Mouse (Mus musculus): ENCODE results near the gene Asap2.

The Asap2 gene

DNA sequence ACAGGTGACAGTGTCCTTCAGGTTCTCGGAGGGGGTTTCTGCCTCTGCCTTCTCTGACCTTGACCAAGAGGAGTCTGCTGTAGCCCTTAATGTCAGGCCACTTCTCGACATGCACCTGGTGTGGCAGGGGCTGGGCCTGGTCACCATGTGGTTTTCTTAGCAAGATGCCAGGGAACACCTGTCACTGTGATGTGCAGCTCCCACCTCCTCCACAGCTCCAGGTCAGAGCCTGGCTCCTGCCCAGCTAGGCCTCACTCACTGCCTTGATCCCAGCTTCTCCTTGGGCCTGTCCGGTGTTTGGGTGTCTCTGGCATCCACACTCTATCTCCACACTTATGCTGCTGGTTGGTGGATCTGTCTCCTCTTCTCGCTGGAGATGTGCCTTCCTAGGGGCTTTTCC is 142.8 kb downstream of the Asap2 start:
- DNase-seq (ENCODE audit: low read depth, low spot score), result no peak

DNA sequence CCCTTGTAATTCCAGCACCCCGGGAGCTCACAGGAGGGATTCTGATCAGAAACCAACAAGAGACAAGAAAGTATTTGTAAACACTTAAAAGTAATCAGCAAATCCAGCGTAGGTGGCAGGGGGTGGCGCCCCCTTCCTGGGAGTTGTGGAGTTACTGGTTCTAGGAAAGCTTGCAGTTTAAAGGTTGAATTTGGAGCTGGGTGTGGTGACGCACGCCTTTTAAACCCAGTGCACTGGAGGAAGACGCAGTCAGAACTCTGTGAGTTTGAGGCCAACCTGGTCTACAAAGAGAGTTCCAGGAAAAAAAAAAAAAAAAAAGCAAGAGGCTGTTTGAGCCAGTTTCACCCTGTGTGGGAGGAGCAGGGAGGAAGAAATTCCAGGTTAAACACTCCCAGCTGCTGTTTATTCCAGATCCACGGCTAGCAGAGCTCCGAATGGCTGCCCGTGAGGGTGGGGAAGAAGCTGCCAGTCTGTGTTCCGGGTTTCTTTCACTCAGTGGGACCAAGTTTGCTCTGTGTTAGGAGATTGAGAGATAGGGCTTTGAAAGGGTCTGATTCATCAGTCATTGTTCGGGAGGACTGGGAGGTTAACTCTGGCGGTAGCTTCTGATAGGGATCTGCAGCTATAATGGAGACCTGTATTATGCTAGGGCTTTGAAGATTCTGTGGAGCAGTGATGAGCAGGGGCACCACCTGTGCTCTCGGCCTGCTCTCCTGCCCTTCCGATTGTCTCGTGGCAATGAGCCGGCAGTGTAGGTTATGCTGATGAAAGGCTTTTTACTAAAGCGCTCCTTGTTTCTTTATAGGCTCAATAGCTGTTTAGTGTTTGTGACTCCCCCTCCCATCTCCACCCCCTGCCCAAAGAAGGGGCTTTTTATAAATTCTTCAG is 144.0 kb downstream of the Asap2 start:
- DNase-seq (ENCODE audit: low read depth, low spot score), result no peak

- DNase-seq (ENCODE audit: low read depth, low spot score), result no peak
Measured at GRCm38 (mm10) chr12:21135651-21136461, 145.6 kb downstream of the Asap2 start.

- no peak for DNase-seq (ENCODE audit: low read depth, low spot score)
Measured at GRCm38 (mm10) chr12:21136462-21136751, 146.1 kb downstream of the Asap2 start.

DNA sequence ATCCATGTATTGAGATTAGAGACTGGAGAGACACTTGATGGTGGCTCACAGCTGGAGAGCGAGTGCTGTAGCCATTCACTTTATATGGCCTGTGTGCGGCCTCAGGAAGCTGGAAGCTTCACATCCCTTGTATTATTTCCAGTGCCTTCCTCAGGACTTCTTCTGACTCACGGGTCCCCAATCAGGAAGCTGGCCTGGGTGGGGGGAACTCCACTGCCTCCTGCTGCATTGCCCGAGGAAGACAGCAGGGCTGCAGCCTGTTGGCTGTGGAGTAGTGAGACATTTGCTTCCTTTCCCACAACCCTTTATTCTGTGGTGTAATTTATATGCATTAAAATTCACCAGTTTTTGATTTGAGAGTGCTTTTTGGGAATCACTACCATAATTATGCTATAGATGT is 149.3 kb downstream of the Asap2 start:
- no peak for DNase-seq (ENCODE audit: low read depth, low spot score)

DNA sequence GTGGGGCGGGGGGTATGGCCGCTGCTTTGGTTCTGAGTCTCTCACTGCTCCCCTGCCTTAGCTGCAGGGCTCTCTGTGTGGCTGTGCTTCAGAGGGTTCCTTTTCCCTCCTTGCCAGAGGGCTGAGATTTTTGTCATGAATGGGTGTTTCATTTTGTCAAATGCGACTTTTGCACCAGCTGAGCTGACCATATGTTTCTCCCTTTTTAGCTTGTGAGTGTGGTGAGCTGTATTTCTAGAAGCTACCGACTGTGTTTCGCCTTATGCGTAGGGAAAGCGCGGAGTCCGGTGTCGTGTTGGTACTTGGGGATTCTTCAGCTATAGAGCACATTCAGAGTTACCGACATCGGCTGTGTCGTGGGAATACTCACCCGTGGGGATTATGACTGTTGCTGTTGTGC is 149.9 kb downstream of the Asap2 start:
- DNase-seq (ENCODE audit: low read depth, low spot score), result peak; percentile 89

GRCm38 (mm10) chr12:21140741-21141308 is 150.6 kb downstream of the Asap2 start:
- DNase-seq (ENCODE audit: low read depth, low spot score), result no peak

GRCm38 (mm10) chr12:21141691-21142300 is 151.5 kb downstream of the Asap2 start:
- DNase-seq (ENCODE audit: low read depth, low spot score), result no peak

GRCm38 (mm10) chr12:21142489-21143254 is 152.4 kb downstream of the Asap2 start:
- no peak for DNase-seq (ENCODE audit: low read depth, low spot score)

- no peak for DNase-seq (ENCODE audit: low read depth, low spot score)
Measured at GRCm38 (mm10) chr12:21144602-21145001, 154.3 kb downstream of the Asap2 start.

GRCm38 (mm10) chr12:21145050-21145449 is 154.8 kb downstream of the Asap2 start:
- no peak for DNase-seq (ENCODE audit: low read depth, low spot score)

DNA sequence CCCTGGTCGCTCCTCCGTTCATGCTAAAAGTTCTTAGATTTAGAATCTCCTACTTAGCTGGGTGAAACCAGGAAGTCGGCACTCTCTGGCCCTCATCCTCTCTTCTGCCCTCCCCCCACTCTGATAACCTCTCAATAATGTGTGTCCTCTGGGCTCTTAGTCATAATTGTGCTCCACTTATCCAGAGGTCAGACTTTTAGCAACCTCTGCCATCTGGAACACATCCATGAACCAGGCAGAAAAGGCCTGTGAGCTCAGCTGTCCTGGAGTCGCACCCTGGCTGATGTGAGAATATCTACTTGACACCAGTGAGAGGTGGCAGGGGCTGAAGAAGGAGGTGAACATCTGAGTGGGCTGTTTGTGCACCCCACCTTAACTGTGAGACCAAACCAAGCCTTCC is 156.6 kb downstream of the Asap2 start:
- DNase-seq (ENCODE audit: low read depth, low spot score), result no peak

DNA sequence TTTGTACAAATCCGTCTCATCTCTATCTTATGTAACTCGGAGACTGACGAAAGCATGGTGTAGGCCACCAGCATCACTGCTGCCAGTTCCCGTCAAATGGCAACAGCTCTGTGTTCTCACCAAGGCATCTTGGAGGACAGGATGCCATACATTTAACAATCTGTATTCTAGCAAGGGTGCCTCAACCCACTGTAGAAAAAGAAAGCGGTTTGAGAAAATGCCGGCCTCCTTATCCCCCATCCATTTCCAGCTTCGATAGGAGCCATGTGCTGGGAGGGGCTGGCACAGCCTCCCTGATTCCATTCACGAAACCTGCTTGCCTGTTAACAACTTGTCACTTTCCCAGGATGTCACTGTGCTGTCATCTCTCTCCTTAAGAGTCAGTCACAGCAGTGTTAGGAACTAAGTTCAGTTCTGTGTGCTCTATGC is 163.0 kb downstream of the Asap2 start:
- peak; percentile 83 for DNase-seq (ENCODE audit: low read depth, low spot score)

DNA sequence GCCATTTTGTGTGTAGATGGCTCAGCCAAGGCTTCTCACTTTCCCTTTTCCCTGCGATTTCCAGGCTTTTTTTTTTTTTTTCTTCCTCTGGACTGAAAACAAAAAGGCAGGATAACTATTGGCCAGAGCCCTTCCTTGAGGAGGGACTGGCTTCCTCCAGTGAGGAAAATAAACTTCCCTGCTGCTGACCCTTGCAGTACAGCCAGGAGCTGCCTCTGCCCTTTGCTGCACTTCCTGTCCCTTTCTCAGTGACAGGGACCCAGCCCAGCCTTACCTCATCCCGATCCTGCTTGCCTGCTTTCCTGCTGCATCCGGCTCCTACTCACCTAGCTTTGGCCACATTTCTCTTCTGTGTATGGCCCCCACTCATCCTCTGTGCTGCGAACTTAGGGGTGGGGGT is 164.8 kb downstream of the Asap2 start:
- DNase-seq (ENCODE audit: low read depth, low spot score), result no peak

GRCm38 (mm10) chr12:21159304-21159703 is 169.0 kb downstream of the Asap2 start:
- DNase-seq (ENCODE audit: low read depth, low spot score), result no peak

GRCm38 (mm10) chr12:21160327-21160828 is 170.1 kb downstream of the Asap2 start:
- peak; percentile 88 for DNase-seq (ENCODE audit: low read depth, low spot score)

DNA sequence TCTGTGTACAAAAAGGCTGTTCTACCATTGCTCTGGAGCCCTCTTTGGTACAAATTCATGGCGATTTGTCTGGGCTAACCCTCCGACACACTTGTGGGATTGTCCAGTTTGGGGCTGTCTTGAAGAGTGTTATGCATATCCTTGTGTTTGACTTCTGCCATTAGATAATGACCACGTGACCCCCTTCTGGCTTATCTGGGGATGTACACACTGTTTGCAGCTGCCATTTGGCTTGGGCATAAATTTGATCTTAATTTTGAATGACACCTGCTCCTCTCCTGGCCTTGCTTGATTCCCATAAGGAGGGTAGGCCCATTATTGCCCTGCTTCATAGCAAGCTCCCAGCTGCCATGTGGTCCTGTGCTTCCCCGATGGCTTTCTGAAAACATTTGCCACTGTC is 171.6 kb downstream of the Asap2 start:
- DNase-seq (ENCODE audit: low read depth, low spot score), result no peak

GRCm38 (mm10) chr12:21163706-21164105 is 173.4 kb downstream of the Asap2 start:
- no peak for DNase-seq (ENCODE audit: low read depth, low spot score)

DNA sequence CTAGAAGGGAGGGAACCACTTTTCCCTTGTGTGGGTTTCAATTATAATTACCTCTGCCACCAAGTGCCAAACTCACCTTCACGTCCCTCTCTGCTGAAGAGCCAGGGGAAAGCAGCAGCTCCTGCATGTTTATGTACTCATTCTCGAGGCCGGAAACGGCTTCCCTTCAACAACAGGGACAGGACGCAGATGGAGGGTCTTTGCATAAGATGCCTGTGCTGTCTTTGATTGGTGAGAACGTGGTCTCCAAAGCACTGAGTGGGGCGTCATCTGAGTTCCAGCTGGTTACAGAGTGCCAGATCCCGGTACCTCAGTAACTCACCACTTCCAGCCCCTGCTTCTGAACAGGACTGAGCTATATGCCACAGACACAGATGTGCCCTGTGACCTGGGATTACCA is 174.0 kb downstream of the Asap2 start:
- DNase-seq (ENCODE audit: low read depth, low spot score), result no peak

DNA sequence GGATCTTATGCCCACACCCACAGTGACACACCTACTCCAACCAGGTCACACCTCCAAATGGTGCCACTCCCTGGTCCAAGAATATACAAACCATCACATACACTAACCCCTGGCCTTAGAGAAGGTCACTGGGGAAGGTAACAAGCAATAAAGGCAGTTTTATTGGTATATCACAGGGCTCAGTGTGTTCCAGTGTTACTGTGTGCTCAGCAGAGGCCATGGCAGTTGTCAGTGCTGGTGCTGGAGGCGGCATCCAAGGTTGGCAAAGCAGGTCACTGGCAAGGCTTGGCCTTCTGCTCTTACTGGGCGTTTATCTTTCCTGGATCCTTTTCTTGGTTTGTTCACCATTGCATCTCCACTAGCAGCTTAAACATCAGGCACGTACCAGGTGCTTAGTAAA is 174.9 kb downstream of the Asap2 start:
- no peak for DNase-seq (ENCODE audit: low read depth, low spot score)

DNA sequence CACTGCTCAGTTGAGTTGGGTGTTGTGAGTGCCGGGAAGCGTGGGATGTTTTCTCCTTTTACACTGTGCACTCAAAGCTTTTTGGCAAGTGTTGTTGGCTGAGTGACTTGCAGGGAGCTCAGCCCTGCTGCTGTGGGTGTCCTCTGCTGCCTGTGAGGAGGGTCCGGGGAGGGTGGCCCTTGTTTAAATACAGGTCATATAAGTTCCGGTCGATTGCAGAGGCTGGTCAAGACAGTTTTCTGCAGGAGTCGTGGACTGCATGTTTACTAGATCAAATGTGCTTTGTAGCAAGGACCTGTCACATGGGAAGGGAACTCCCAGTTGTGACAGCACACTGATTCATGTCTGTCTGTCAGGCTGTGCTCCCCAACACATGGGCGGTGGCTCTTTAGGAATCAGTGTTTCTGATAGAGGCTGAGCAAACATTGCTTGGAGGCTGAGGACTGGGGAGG is 175.7 kb downstream of the Asap2 start:
- peak; percentile 68 for DNase-seq (ENCODE audit: low read depth, low spot score)

Data from telencephalon, adult 2 months (tissue).